Mouse (Mus musculus): ENCODE results near the gene Sos1. TPM values are rescaled to one million over a fixed set of nuclear protein-coding genes. Genes with fewer than 3 reads are reported as not detected.
"Not testable (repeated sequence)": the region's sequence is repeated elsewhere in the genome, so short reads cannot be mapped to it uniquely, and the experiment has no call there.

Gene Sos1
- total and polyA plus RNA-seq, 3 experiments: 3.0 to 54.4 (median 9.1) TPM

- H3K27me3 ChIP-seq (ENCODE audit: insufficient read depth, low read length): peaks cover 14% of the 10 kb centered on the region
- TF ChIP-seq GATA1 (IDR thresholded peaks at IDR 0.05; ENCODE audit: borderline replicate concordance, low read length) (no peak), GATA2 (IDR thresholded peaks at IDR 0.05; ENCODE audit: borderline replicate concordance, low read depth, low read length) (no peak), TAL1 (conservative IDR thresholded peaks at IDR 0.05; ENCODE audit: low read depth, low read length) (no peak), CTCF (IDR thresholded peaks at IDR 0.05; ENCODE audit: low read depth, low read length) (no peak), POLR2AphosphoS5 (IDR thresholded peaks at IDR 0.05; ENCODE audit: insufficient replicate concordance, low read depth, low read length) (no peak)
Observed at GRCm38 (mm10) chr17:80385671-80386070, 94.6 kb downstream of the Sos1 start.

GRCm38 (mm10) chr17:80378386-80378785 lies 101.9 kb downstream of the Sos1 start:
- H3K36me3 ChIP-seq (replicated peaks); H3K4me3 ChIP-seq (ENCODE audit: low read depth, low read length); ATAC-seq (ENCODE audit: extremely low read depth, insufficient number of reproducible peaks, low FRiP score, poor library complexity, severe bottlenecking); H3K27me3 ChIP-seq (ENCODE audit: insufficient read depth, low read length); H3K4me1 ChIP-seq (ENCODE audit: insufficient read depth, low read depth, low read length); DNase-seq (ENCODE audit: low spot score); H3K9me3 ChIP-seq (replicated peaks): not testable (repeated sequence)

More at GRCm38 (mm10) chr17:80385671-80386070, 94.6 kb downstream of the Sos1 start:
- no peaks in the 10 kb centered on the region for H3K4me1 ChIP-seq (ENCODE audit: insufficient read depth, low read depth, low read length)
- H3K4me3 ChIP-seq (ENCODE audit: low read depth, low read length): no peak overlapping the region
- ATAC-seq (ENCODE audit: extremely low read depth, insufficient number of reproducible peaks, low FRiP score, poor library complexity, severe bottlenecking): no peak
- DNase-seq (ENCODE audit: low spot score): no peak
- H3K36me3 ChIP-seq (replicated peaks): no peaks in the 10 kb centered on the region
- no peaks in the 10 kb centered on the region for H3K9me3 ChIP-seq (replicated peaks)

GRCm38 (mm10) chr17:80373726-80374096 lies 106.5 kb downstream of the Sos1 start:
- DNase-seq (ENCODE audit: low spot score) (no peak), ATAC-seq (ENCODE audit: extremely low read depth, insufficient number of reproducible peaks, low FRiP score, poor library complexity, severe bottlenecking) (no peak)
- H3K36me3 ChIP-seq (replicated peaks): no peaks in the 10 kb centered on the region
- no peak overlapping the region for H3K4me3 ChIP-seq (ENCODE audit: low read depth, low read length)
- no peaks in the 10 kb centered on the region for H3K4me1 ChIP-seq (ENCODE audit: insufficient read depth, low read depth, low read length)
- H3K9me3 ChIP-seq (replicated peaks): peaks cover 9% of the 10 kb centered on the region
- TF ChIP-seq POLR2AphosphoS5 (IDR thresholded peaks at IDR 0.05; ENCODE audit: insufficient replicate concordance, low read depth, low read length): no peak
- TF ChIP-seq GATA1 (IDR thresholded peaks at IDR 0.05; ENCODE audit: borderline replicate concordance, low read length): no peak
- TF ChIP-seq CTCF (IDR thresholded peaks at IDR 0.05; ENCODE audit: low read depth, low read length): no peak
- TF ChIP-seq GATA2 (IDR thresholded peaks at IDR 0.05; ENCODE audit: borderline replicate concordance, low read depth, low read length): no peak
- TF ChIP-seq TAL1 (conservative IDR thresholded peaks at IDR 0.05; ENCODE audit: low read depth, low read length): no peak
- peaks cover 4% of the 10 kb centered on the region; the same call in 1 of the 2 replicates for H3K27me3 ChIP-seq (ENCODE audit: insufficient read depth, low read length)

- no peaks in the 10 kb centered on the region for H3K36me3 ChIP-seq (replicated peaks)
- H3K27me3 ChIP-seq (ENCODE audit: insufficient read depth, low read length): peaks cover 5% of the 10 kb centered on the region; the same call in 1 of the 2 replicates
- DNase-seq (ENCODE audit: low spot score) (no peak), ATAC-seq (ENCODE audit: extremely low read depth, insufficient number of reproducible peaks, low FRiP score, poor library complexity, severe bottlenecking) (no peak)
- TF ChIP-seq POLR2AphosphoS5 (IDR thresholded peaks at IDR 0.05; ENCODE audit: insufficient replicate concordance, low read depth, low read length): no peak
- no peak for TF ChIP-seq GATA1 (IDR thresholded peaks at IDR 0.05; ENCODE audit: borderline replicate concordance, low read length)
- TF ChIP-seq GATA2 (IDR thresholded peaks at IDR 0.05; ENCODE audit: borderline replicate concordance, low read depth, low read length): no peak
- TF ChIP-seq TAL1 (conservative IDR thresholded peaks at IDR 0.05; ENCODE audit: low read depth, low read length): no peak
- no peak for TF ChIP-seq CTCF (IDR thresholded peaks at IDR 0.05; ENCODE audit: low read depth, low read length)
- peaks cover 9% of the 10 kb centered on the region for H3K9me3 ChIP-seq (replicated peaks)
- no peaks in the 10 kb centered on the region for H3K4me1 ChIP-seq (ENCODE audit: insufficient read depth, low read depth, low read length)
- H3K4me3 ChIP-seq (ENCODE audit: low read depth, low read length): no peak within 1 kb of the TSS
Observed at GRCm38 (mm10) chr17:80372989-80373725, 107.1 kb downstream of the Sos1 start, which contains the start of gene Gm10190. Gm10190 (minus strand) TSS chr17:80373541.

GRCm38 (mm10) chr17:80368606-80369005 lies 111.6 kb downstream of the Sos1 start:
- no peak for DNase-seq (ENCODE audit: low spot score)
- H3K9me3 ChIP-seq (replicated peaks): peaks cover 6% of the 10 kb centered on the region
- TF ChIP-seq POLR2AphosphoS5 (IDR thresholded peaks at IDR 0.05; ENCODE audit: insufficient replicate concordance, low read depth, low read length) (no peak), CTCF (IDR thresholded peaks at IDR 0.05; ENCODE audit: low read depth, low read length) (no peak), TAL1 (conservative IDR thresholded peaks at IDR 0.05; ENCODE audit: low read depth, low read length) (no peak), GATA1 (IDR thresholded peaks at IDR 0.05; ENCODE audit: borderline replicate concordance, low read length) (no peak), GATA2 (IDR thresholded peaks at IDR 0.05; ENCODE audit: borderline replicate concordance, low read depth, low read length) (no peak)
- H3K4me3 ChIP-seq (ENCODE audit: low read depth, low read length): no peak overlapping the region
- ATAC-seq (ENCODE audit: extremely low read depth, insufficient number of reproducible peaks, low FRiP score, poor library complexity, severe bottlenecking): no peak
- H3K36me3 ChIP-seq (replicated peaks): no peaks in the 10 kb centered on the region
- peaks cover 2% of the 10 kb centered on the region; the same call in 1 of the 2 replicates for H3K27me3 ChIP-seq (ENCODE audit: insufficient read depth, low read length)
- H3K4me1 ChIP-seq (ENCODE audit: insufficient read depth, low read depth, low read length): no peaks in the 10 kb centered on the region

GRCm38 (mm10) chr17:80367276-80367675 lies 113.0 kb downstream of the Sos1 start:
- Histone ChIP-seq H3K4me1 (ENCODE audit: insufficient read depth, low read depth, low read length) (no peaks in the 10 kb centered on the region), H3K9me3 (replicated peaks) (no peaks in the 10 kb centered on the region), H3K27me3 (ENCODE audit: insufficient read depth, low read length) (peaks cover 2% of the 10 kb centered on the region; the same call in 1 of the 2 replicates), H3K4me3 (ENCODE audit: low read depth, low read length) (no peak overlapping the region), H3K36me3 (replicated peaks) (no peaks in the 10 kb centered on the region)
- DNase-seq (ENCODE audit: low spot score) (no peak), ATAC-seq (ENCODE audit: extremely low read depth, insufficient number of reproducible peaks, low FRiP score, poor library complexity, severe bottlenecking) (no peak)
- TF ChIP-seq GATA2 (IDR thresholded peaks at IDR 0.05; ENCODE audit: borderline replicate concordance, low read depth, low read length): no peak
- TF ChIP-seq CTCF (IDR thresholded peaks at IDR 0.05; ENCODE audit: low read depth, low read length): no peak
- TF ChIP-seq GATA1 (IDR thresholded peaks at IDR 0.05; ENCODE audit: borderline replicate concordance, low read length): no peak
- no peak for TF ChIP-seq TAL1 (conservative IDR thresholded peaks at IDR 0.05; ENCODE audit: low read depth, low read length)
- TF ChIP-seq POLR2AphosphoS5 (IDR thresholded peaks at IDR 0.05; ENCODE audit: insufficient replicate concordance, low read depth, low read length): no peak

Data from G1E (cell line).